Mouse (Mus musculus) cerebellum, adult 8-10 months (tissue): Measurements from ENCODE around the gene Tra2a.
A peak's percentile ranks its signal among the peaks of the same experiment; 100 is the strongest.

Experiments
- DNase-seq: peaks from one replicate; pipeline ENCODE4 v3.0.0; 2022

The Tra2a gene

GRCm38 (mm10) chr6:49228126-49228679 lies 35.6 kb downstream of the Tra2a start:
- no peak for DNase-seq

- no peak for DNase-seq
Measured at GRCm38 (mm10) chr6:49227184-49227735, 36.6 kb downstream of the Tra2a start.

GRCm38 (mm10) chr6:49225728-49226123 lies 38.1 kb downstream of the Tra2a start:
- no peak for DNase-seq

- DNase-seq, result no peak
Measured at GRCm38 (mm10) chr6:49224923-49225727, 38.7 kb downstream of the Tra2a start.

- no peak for DNase-seq
Measured at GRCm38 (mm10) chr6:49221906-49222305, 41.9 kb downstream of the Tra2a start.

GRCm38 (mm10) chr6:49219920-49220604 lies 43.8 kb downstream of the Tra2a start:
- no peak for DNase-seq

GRCm38 (mm10) chr6:49219001-49219560 lies 44.8 kb downstream of the Tra2a start:
- DNase-seq, result no peak

- no peak for DNase-seq
Measured at GRCm38 (mm10) chr6:49218275-49218802, 45.5 kb downstream of the Tra2a start.

GRCm38 (mm10) chr6:49217581-49218274 lies 46.1 kb downstream of the Tra2a start:
- peak; percentile 21 for DNase-seq

- DNase-seq, result no peak
Measured at GRCm38 (mm10) chr6:49216811-49217542, 46.9 kb downstream of the Tra2a start.

GRCm38 (mm10) chr6:49215748-49216585 lies 47.9 kb downstream of the Tra2a start:
- no peak for DNase-seq

GRCm38 (mm10) chr6:49214928-49215747 lies 48.7 kb downstream of the Tra2a start, which contains the start of gene Igf2bp3:
Igf2bp3 (minus strand) TSS chr6:49214957.
- DNase-seq, result no peak

GRCm38 (mm10) chr6:49214086-49214927 lies 49.5 kb downstream of the Tra2a start:
- DNase-seq, result no peak

GRCm38 (mm10) chr6:49213581-49214085 lies 50.2 kb downstream of the Tra2a start:
- DNase-seq, result no peak

GRCm38 (mm10) chr6:49212931-49213580 lies 50.8 kb downstream of the Tra2a start:
- DNase-seq, result no peak

- no peak for DNase-seq
Measured at GRCm38 (mm10) chr6:49212141-49212540, 51.7 kb downstream of the Tra2a start.

- DNase-seq, result no peak
Measured at GRCm38 (mm10) chr6:49211596-49211995, 52.2 kb downstream of the Tra2a start.
